Mouse (Mus musculus) midbrain, embryonic 13.5 days (tissue): Measurements from ENCODE around the gene Miip. TPM values are rescaled to one million over a fixed set of nuclear protein-coding genes. Genes with fewer than 3 reads are reported as not detected.
A peak's percentile ranks its signal among the peaks of the same experiment; 100 is the strongest.
"Not testable (repeated sequence)": the region's sequence is repeated elsewhere in the genome, so short reads cannot be mapped to it uniquely, and the experiment has no call there.

ENCODE experiments used
- ATAC-seq: fragments of 200-750 bp; cut with Nextera tagmentation; 2 replicates; pipeline ENCODE4 v1.8.0; 2017; ENCODE audit warnings: mild to moderate bottlenecking, moderate TSS enrichment, moderate library complexity
- H3K27ac ChIP-seq: fragments of 300-500 bp; sonication (generic); 2 replicates; pipeline ENCODE4 v1.5.1; 2015; ENCODE audit warnings: inconsistent platforms, mild to moderate bottlenecking, moderate library complexity
- H3K27me3 ChIP-seq: fragments of 300-500 bp; sonication (generic); 2 replicates; pipeline ENCODE4 v1.6.1; 2015; ENCODE audit warnings: mild to moderate bottlenecking, inconsistent platforms
- H3K36me3 ChIP-seq: fragments of 300-500 bp; sonication (generic); 2 replicates; pipeline ENCODE4 v1.6.1; 2015; ENCODE audit warnings: mild to moderate bottlenecking, inconsistent platforms
- H3K4me1 ChIP-seq: fragments of 300-500 bp; sonication (generic); replicated peaks from 2 replicates; pipeline ENCODE4 v1.6.1; 2015; ENCODE audit warnings: inconsistent platforms
- H3K4me2 ChIP-seq: fragments of 300-500 bp; sonication (generic); replicated peaks from 2 replicates; pipeline ENCODE4 v1.6.1; 2015; ENCODE audit warnings: moderate library complexity, mild to moderate bottlenecking, inconsistent platforms
- H3K4me3 ChIP-seq: fragments of 300-500 bp; sonication (generic); replicated peaks from 2 replicates; pipeline ENCODE4 v1.5.1; 2015; ENCODE audit warnings: mild to moderate bottlenecking, inconsistent platforms
- H3K9ac ChIP-seq: fragments of 300-500 bp; sonication (generic); replicated peaks from 2 replicates; pipeline ENCODE4 v1.6.1; 2015; ENCODE audit warnings: mild to moderate bottlenecking, inconsistent platforms
- H3K9me3 ChIP-seq: fragments of 300-500 bp; sonication (generic); 2 replicates; pipeline ENCODE4 v1.6.1; 2016; ENCODE audit warnings: mild to moderate bottlenecking, inconsistent platforms
- WGBS: fragments of 180-500 bp; shearing (Covaris S2); methylation state at CpG from one replicate; pipeline ENCODE4 v1.1.7; 2015; 5-methylcytosine and 5-hydroxymethylcytosine counted together
- polyA plus RNA-seq: library from polyadenylated mRNA; unstranded; fragments of >200 nt; fragmentation: Nextera tagmentation; extraction: Ambion mirVana; gene quantifications from 2 replicates; pipeline ENCODE4 v1.2.1, GENCODE M21; 2015

Miip gene
- polyA plus RNA-seq, 1 experiment from 2014 or later, result 47.4 TPM

DNA sequence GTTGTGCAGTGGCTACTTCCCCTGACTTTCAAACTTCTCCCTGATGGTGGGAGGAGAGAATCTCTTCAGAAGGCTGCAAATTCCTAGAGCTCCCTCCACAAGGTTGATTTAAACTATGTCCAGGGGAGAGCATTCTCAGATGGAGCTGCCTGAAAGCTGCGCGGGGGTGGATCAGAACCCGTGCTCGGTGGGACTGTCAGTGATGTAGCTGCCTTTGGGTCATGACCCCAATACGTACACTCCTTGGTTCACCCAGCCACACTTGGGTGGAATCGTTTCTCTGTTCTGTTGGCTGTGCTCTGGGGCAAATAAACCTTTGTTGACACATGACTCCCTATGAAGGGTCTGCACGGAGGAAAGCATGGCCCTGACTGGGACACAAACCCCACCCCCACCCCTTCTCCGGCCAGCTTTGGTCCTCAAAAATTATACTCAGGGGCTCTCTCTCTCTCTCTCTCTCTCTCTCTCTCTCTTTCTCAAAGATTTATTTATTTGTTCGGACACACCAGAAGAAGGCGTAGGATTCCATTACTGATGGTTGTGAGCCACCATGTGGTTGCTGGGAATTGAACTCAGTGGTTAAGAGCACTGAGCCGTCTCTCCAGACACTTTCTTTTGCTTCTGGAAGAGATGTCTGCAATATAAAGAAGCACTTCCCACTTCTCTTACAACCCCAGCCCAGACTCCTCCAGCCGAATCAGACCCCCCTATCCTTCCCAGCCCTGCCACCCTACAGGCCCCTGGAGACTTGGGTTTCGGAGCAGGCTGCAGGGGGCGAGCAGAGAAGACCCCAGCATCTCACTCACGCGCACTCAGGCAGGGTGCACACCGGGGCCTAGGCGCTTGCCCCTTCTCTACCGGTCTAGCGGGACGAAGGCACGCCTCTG, 810 bp downstream of the Miip start:
- H3K9ac ChIP-seq, result peak overlapping the region; percentile 84
- peaks cover 25% of the 10 kb centered on the region for H3K4me1 ChIP-seq
- H3K27me3 ChIP-seq, result no peaks in the 10 kb centered on the region
- WGBS, result 9% methylated on average over 22 of the region's 22 CpGs
- H3K4me2 ChIP-seq, result peak overlapping the region; percentile 69
- peak; percentile 2; the same call in 1 of the 2 replicates for ATAC-seq
- H3K4me3 ChIP-seq, result peak overlapping the region; percentile 82
- H3K36me3 ChIP-seq, result peaks cover 43% of the 10 kb centered on the region
- peak overlapping the region; percentile 82 for H3K27ac ChIP-seq
- no peaks in the 10 kb centered on the region for H3K9me3 ChIP-seq

DNA sequence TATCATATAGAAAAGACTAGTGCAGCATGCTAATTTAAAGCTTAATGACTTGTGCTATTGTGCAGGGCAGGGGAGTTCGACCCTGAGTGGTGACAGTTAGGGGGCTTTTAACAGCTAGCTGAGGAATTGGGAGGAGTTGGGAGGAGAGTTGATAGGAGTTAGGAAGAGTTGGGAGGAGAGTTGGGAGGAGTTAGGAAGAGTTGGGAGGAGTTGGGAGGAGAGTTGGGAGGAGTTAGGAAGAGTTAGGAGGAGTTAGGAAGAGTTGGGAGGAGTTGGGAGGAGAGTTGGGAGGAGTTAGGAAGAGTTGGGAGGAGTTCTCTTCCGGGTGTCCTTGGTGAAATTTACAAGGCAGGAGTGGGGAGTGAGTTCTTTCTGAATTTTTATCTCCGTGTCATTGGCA, 1.8 kb downstream of the Miip start:
- H3K27ac ChIP-seq, H3K9ac ChIP-seq, H3K9me3 ChIP-seq, H3K4me3 ChIP-seq, H3K27me3 ChIP-seq, ATAC-seq: not testable (repeated sequence)
- Histone ChIP-seq H3K4me1 (peaks cover 25% of the 10 kb centered on the region), H3K4me2 (peak overlapping the region; percentile 69; the same call in 1 of the 2 replicates), H3K36me3 (peaks cover 43% of the 10 kb centered on the region)
- 66% methylated on average over 3 of the region's 3 CpGs for WGBS

DNA sequence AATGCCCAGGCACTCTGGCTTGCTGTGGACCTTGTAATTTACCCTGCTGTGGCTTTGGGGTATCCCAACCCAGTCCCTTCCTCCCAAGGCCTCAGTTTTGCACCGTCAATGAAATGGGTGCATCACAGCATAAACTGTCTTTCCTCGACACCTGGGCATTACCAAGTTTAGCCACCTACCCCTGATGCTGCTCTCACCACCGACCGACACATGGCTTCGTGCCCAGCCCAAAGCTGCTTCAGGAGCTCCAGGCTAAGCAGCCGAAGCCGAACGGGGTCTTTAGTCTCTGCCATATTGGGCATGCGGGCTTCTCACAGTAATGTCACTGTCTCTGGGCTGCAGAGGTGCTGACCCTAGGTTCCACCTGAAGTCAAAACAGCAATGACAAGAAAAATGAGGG, 2.6 kb downstream of the Miip start:
- Histone ChIP-seq H3K27me3 (no peaks in the 10 kb centered on the region), H3K9me3 (no peaks in the 10 kb centered on the region), H3K4me2 (no peak overlapping the region), H3K4me3 (no peak overlapping the region), H3K27ac (no peak overlapping the region), H3K9ac (no peak overlapping the region), H3K36me3 (peaks cover 46% of the 10 kb centered on the region), H3K4me1 (peaks cover 25% of the 10 kb centered on the region)
- ATAC-seq, result no peak
- 94% methylated on average over 9 of the region's 9 CpGs for WGBS

DNA sequence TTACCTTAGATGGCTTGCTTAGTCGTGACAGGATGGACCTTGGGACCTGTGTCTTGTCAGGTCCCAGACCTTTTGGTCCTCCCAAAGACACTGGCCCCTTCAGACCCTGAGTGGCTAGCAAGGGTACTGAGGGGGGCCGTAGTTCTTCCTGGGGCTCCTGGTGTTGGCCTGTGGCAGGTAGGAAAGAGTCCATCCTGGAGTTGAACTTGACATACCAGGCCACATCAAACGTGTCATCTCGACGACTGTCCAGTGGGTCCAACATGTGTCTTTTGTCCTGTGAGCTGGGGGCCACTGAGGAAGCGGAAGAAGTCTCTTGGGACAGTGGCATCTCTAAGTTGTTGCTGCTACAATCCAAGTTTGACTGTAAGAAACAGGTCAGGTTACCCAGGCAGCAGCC, 3.0 kb downstream of the Miip start:
- H3K36me3 ChIP-seq, result peaks cover 48% of the 10 kb centered on the region
- no peak overlapping the region for H3K9ac ChIP-seq
- ATAC-seq, result no peak
- no peak overlapping the region for H3K4me2 ChIP-seq
- 95% methylated on average over 6 of the region's 6 CpGs for WGBS
- no peak overlapping the region for H3K27ac ChIP-seq
- no peaks in the 10 kb centered on the region for H3K27me3 ChIP-seq
- no peaks in the 10 kb centered on the region for H3K9me3 ChIP-seq
- no peak overlapping the region for H3K4me3 ChIP-seq
- peaks cover 25% of the 10 kb centered on the region for H3K4me1 ChIP-seq

DNA sequence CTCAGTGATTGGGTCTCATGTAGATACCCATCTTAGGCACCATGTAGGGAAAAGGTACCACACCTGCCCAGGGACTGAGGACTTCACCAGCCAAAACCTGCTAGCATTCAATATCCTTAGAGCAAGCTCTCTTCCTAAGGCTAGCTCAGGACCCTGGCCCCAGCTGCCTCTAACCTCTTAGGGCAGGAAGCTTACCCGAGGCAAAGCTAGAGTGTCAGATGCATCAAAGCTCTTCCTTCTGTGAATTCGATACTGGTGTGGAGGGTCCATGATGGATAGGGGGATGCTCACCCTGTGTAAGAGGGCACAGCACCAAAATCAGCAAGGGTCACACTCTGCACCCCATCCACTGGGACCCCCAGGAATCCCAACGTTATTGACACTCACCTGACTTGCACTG, 6.6 kb downstream of the Miip start:
- no peaks in the 10 kb centered on the region for H3K9me3 ChIP-seq
- no peak overlapping the region for H3K9ac ChIP-seq
- 95% methylated on average over 3 of the region's 3 CpGs for WGBS
- peaks cover 54% of the 10 kb centered on the region for H3K36me3 ChIP-seq
- no peak overlapping the region for H3K27ac ChIP-seq
- ATAC-seq, result no peak
- H3K4me1 ChIP-seq, result peaks cover under 1% of the 10 kb centered on the region
- no peaks in the 10 kb centered on the region for H3K27me3 ChIP-seq
- no peak overlapping the region for H3K4me3 ChIP-seq
- no peak overlapping the region for H3K4me2 ChIP-seq

DNA sequence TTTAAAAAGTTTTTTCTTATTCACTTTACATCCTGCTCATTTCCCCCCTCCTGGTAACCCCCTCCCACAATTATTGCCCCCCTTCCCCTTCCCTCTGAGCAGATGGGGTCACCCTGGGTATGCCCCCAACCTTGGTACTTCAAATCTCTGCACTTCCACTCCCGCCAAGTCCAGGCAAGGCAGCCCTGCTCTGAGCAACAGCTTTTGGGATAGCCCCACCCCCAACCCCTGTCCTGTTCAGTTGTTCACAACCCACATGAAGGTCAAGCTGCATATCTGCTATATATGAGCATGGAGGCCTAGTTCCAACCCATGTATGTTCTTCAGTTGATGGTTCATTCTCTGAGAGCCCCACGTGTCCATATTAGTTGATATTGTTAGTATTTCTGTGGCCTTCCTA, 17.8 kb downstream of the Miip start:
- Histone ChIP-seq H3K9ac (no peak overlapping the region), H3K27ac (no peak overlapping the region), H3K27me3 (no peaks in the 10 kb centered on the region), H3K36me3 (peaks cover 4% of the 10 kb centered on the region; the same call in 1 of the 2 replicates), H3K4me1 (peaks cover 13% of the 10 kb centered on the region), H3K9me3 (no peaks in the 10 kb centered on the region), H3K4me2 (no peak overlapping the region), H3K4me3 (no peak overlapping the region)
- ATAC-seq, result no peak
- WGBS, result 83% methylated on average over 2 of the region's 2 CpGs

DNA sequence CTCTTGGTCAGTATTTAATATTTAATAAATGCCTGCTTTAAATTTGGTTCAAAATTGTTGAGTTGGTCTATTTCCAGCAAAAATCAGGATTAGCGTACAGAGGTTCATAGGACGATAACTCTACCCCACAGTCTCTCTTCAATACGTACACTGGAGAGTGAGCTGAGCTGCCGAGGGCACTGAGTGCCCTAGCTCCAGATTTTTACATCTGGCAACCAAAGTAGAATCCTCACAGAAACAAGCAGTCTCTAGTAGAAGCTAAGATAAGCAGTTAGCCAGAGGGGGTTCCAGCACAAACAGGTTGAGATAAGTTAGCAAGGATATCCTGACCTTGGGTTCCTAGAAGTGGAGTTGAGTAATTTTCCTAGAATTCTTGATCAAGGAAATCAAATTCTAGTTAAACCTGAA, 20.0 kb downstream of the Miip start:
- Histone ChIP-seq H3K9me3 (peaks cover 4% of the 10 kb centered on the region), H3K36me3 (peaks cover 25% of the 10 kb centered on the region), H3K27me3 (no peaks in the 10 kb centered on the region), H3K27ac (no peak overlapping the region), H3K4me2 (peak overlapping the region; percentile 67), H3K4me3 (peak overlapping the region; percentile 77), H3K9ac (peak overlapping the region; percentile 64), H3K4me1 (peaks cover 13% of the 10 kb centered on the region)
- 3% methylated on average over 4 of the region's 4 CpGs for WGBS
- peak; percentile 80 for ATAC-seq

DNA sequence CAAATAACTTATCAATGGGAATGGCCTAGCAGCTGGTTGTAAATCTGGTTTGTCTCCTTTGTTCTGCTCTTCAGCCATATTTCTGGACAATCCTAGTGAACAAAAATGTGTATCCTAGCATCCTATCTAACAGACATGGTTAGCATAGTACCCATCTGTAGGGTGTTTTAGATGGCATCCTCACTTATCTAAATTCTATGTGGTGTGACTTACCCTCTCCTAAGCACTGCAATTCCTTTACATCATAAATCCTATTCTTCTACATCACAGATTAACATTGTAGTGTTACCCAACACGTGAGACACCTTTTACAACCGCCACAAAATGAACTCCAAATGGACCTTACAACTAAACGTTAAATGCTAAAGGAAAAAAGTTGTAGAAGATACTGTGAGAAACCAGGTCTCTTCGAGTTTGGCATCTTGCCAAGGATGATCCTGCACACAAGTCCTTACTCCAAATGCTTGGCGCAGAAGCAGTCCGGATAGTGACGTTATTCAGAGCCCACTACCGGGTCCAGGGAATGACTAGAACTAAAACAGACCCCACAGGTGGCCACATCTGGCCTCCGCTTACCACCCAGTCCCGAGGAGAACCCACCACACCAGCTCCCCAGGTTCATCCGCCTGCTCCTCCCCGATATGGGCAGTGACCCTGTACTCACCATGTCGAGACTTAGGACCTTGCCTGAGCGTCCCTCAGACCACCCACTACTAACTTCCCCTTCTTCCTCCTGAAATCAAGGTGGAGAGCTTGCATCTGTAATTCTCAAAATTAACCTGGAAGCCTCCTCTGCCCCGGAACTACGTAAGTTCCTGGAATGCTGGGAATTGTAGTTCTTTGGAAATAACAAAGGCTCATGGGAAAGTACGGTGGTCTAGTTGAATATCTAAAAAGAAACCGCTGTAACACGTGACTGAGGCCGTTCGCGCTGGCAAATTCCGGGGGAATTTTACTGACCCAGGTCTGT, 20.7 kb downstream of the Miip start, which contains the start of gene Zfp933:
TSS of gene Zfp933 (minus strand) at position 753 of the 970 bp plus-strand sequence.
- ATAC-seq, result peak; percentile 95
- Histone ChIP-seq H3K9ac (peak within 1 kb of the TSS; percentile 75), H3K27me3 (no peaks in the 10 kb centered on the region), H3K4me3 (peak within 1 kb of the TSS; percentile 77), H3K36me3 (peaks cover 32% of the 10 kb centered on the region), H3K9me3 (peaks cover 11% of the 10 kb centered on the region), H3K4me1 (peaks cover 13% of the 10 kb centered on the region), H3K27ac (no peak within 1 kb of the TSS), H3K4me2 (peak within 1 kb of the TSS; percentile 67)
- 4% methylated on average over 23 of the region's 23 CpGs for WGBS

DNA sequence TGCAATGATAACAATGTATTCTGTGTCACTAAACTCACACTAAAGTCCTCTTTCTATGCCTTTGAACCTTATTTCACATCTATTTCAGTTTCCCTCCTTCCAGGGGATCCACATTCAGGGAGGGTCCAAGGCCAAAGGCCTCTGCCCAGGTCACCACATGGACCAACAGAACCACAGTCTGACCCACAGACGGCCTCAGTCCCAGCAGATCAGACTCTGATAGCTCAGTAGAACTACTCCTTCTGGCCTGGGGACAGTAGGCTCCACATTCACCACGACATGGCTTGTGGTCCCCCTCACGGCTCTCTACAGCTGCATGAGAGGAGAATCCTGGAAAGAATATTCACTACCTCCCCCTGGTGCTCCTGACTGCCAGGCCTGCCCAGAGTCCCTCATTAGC, 25.7 kb downstream of the Miip start:
- no peak overlapping the region for H3K4me3 ChIP-seq
- H3K27ac ChIP-seq, result no peak overlapping the region
- no peak overlapping the region for H3K9ac ChIP-seq
- H3K4me2 ChIP-seq, result no peak overlapping the region
- ATAC-seq, result no peak
- H3K4me1 ChIP-seq, result peaks cover 7% of the 10 kb centered on the region
- H3K36me3 ChIP-seq, result peaks cover 55% of the 10 kb centered on the region
- H3K9me3 ChIP-seq, result peaks cover 25% of the 10 kb centered on the region
- WGBS, result 99% methylated on average over 3 of the region's 3 CpGs
- no peaks in the 10 kb centered on the region for H3K27me3 ChIP-seq

DNA sequence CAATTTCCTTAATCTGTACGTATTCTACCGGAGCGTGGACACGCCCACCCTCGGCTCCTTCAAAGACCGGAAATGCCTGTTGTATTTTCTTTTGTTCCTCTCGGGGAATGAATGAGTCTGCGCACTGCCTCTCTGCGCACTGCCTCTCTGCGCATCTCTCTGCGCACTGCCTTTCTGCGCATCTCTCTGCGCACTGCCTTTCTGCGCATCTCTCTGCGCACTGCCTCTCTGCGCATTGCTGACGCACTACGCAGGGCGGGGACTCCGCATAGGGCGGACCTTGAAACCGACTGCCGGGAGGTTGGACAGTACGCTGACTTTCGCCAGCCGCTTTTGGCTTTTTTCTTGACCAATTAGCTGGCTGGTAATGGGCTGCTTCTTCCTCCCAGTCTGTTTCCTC, 29.3 kb downstream of the Miip start:
- 96% methylated on average over 18 of the region's 26 CpGs for WGBS
- H3K9ac ChIP-seq, result not testable (repeated sequence)

DNA sequence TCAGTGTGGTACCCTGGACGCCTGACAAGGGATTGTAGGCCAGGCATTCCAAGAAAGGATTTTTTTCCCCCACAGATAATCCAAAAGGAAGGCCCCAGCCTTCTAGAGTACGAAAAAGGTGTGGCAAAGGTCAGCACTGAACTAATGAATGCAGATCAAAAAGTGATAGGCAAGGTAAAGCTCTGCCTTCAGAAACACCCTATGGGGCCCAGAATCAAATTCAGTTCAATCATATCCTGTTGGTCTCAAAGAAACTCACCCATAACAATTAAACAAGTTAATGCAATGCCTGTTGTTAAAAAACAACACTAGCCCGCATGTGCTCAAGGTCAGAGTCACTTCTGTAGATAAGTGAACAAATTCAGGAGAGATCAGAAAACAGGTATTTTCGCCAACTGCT, 44.2 kb downstream of the Miip start:
- no peak overlapping the region for H3K4me2 ChIP-seq
- no peak for ATAC-seq
- H3K4me1 ChIP-seq, result no peaks in the 10 kb centered on the region
- WGBS, result 93% methylated on average over 4 of the region's 4 CpGs
- H3K27ac ChIP-seq, result no peak overlapping the region
- no peak overlapping the region for H3K9ac ChIP-seq
- H3K36me3 ChIP-seq, result peaks cover 83% of the 10 kb centered on the region
- H3K9me3 ChIP-seq, result peaks cover 76% of the 10 kb centered on the region
- no peak overlapping the region for H3K4me3 ChIP-seq
- H3K27me3 ChIP-seq, result no peaks in the 10 kb centered on the region

More for the DNA sequence above, 29.3 kb downstream of the Miip start:
- Histone ChIP-seq H3K36me3 (peaks cover 37% of the 10 kb centered on the region), H3K9me3 (peaks cover 25% of the 10 kb centered on the region)
- not testable (repeated sequence) for H3K4me3 ChIP-seq, H3K4me1 ChIP-seq, ATAC-seq, H3K27me3 ChIP-seq, H3K27ac ChIP-seq, H3K4me2 ChIP-seq

DNA sequence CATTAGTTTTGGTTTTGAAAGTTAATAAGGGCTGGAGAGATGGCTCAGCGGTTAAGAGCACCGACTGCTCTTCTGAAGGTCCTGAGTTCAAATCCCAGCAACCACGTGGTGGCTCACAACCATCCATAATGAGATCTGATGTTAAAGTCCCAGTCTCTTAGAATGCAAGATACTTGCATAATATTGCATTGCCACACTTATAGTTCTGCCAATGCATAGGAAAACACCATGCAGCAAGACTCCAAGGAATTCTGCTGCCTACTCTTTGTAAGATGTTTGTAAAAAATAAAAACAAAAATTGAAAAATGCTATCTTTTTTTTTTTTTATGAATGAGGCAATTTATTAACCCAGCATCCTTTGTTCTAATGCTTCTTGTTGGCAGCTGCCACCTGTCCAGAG, 47.2 kb downstream of the Miip start:
- not testable (repeated sequence) for H3K9ac ChIP-seq, H3K27me3 ChIP-seq, H3K27ac ChIP-seq, H3K4me3 ChIP-seq, H3K4me2 ChIP-seq, ATAC-seq, H3K4me1 ChIP-seq
- Histone ChIP-seq H3K9me3 (peaks cover 63% of the 10 kb centered on the region), H3K36me3 (peaks cover 56% of the 10 kb centered on the region)
- 84% methylated on average over 3 of the region's 3 CpGs for WGBS
